Mouse (Mus musculus): ENCODE data around the gene Prpf8. TPM values are rescaled to one million over a fixed set of nuclear protein-coding genes. Genes with fewer than 3 reads are reported as not detected.

The Prpf8 gene
- polyA plus RNA-seq, 1 experiment, result 35.4 TPM

DNA sequence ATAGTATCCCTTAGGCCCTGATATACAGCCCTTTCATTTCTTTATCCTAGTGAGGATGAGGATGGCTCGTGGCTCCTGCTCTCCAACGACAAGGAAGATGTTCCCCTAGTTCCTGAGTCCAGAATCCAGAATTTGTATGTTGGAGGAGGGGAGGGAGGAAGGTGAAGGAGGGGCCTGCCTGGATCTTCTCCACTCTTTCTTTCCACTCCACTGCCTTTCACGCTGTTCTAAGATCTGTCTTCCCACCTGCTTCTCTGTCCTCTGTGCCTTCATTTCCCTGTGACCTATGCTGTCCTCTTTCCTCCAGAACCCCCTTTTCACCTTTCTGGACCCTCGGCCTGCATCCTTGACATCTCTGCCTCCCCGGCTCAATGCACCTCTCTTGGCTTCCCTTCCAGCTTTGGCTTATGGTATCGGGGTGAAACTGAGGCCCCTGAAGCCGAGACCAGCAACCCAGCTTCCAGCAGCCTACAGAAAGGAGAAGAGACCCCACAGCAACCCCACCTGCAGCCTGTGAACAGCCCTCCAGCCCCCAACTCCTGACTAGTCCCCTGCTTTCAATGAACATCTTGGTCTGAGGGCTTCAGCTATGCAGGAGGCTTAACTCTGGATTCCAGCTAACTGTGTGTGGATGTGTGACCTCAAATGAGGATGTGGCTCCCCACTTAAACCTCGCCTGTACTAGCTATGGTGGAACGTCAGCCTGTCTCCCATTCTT, 25.8 kb downstream of the Prpf8 start:
- Histone ChIP-seq H3K4me1 (ENCODE audit: control insufficient read depth, insufficient read depth, low read length) (peaks cover 5% of the 10 kb centered on the region; the same call in 1 of the 2 replicates), H3K27ac (ENCODE audit: control insufficient read depth, insufficient read depth, low read depth, low read length, poor library complexity) (no peak overlapping the region), H3K4me3 (replicated peaks; ENCODE audit: control insufficient read depth, low read depth, low read length) (no peak overlapping the region)
- TF ChIP-seq CTCF (IDR thresholded peaks at IDR 0.05; ENCODE audit: control insufficient read depth, insufficient read depth, low read length) (no peak), POLR2A (IDR thresholded peaks at IDR 0.05; ENCODE audit: borderline replicate concordance, control insufficient read depth, low read depth, low read length) (no peak)
- WGBS, result 60% methylated on average over 9 of the region's 9 CpGs

DNA sequence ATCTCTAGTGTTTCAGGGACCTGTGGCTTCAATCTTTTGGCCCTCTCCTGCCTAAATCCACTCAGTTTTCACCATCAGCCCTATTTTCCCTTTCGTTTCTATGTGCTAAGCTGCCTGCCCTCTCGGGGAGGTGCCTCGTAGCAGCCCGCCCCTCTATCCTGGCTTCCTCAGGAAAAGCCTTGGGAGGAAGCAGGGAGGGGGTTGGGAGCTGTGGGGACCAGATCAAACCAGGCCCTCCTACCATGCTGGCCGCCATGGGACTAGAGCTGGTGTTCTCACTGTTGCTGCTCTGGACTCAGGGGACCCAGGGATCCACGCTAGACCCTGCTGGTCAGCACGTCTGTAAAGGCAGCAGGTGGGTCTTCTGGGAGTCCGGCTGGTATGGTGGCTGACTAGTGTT, 26.7 kb downstream of the Prpf8 start, which contains the start of gene Scarf1:
Scarf1 (plus strand) TSS at position 205 of the 400 bp plus-strand sequence.
- no peak within 1 kb of the TSS for H3K27ac ChIP-seq (ENCODE audit: control insufficient read depth, insufficient read depth, low read depth, low read length, poor library complexity)
- 22% methylated on average over 8 of the region's 8 CpGs for WGBS
- no peak for TF ChIP-seq POLR2A (IDR thresholded peaks at IDR 0.05; ENCODE audit: borderline replicate concordance, control insufficient read depth, low read depth, low read length)
- TF ChIP-seq CTCF (IDR thresholded peaks at IDR 0.05; ENCODE audit: control insufficient read depth, insufficient read depth, low read length), result no peak
- H3K4me1 ChIP-seq (ENCODE audit: control insufficient read depth, insufficient read depth, low read length), result peaks cover 5% of the 10 kb centered on the region; the same call in 1 of the 2 replicates
- peak within 1 kb of the TSS; percentile 14 for H3K4me3 ChIP-seq (replicated peaks; ENCODE audit: control insufficient read depth, low read depth, low read length)

DNA sequence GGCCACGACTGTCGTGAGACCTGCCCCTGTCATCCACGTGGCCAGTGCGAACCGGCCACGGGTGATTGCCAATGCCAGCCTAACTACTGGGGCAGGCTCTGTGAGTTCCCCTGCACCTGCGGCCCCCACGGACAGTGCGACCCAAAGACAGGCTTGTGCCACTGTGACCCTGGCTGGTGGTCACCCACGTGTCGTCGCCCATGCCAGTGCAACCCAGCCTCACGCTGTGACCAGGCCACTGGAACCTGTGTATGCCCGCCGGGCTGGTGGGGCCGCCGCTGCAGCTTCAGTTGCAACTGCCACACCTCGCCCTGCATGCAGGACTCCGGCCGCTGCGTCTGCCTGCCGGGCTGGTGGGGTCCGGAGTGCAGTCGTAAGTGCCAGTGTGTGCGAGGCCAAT, 28.6 kb downstream of the Prpf8 start:
- TF ChIP-seq CTCF (IDR thresholded peaks at IDR 0.05; ENCODE audit: control insufficient read depth, insufficient read depth, low read length) (no peak), POLR2A (IDR thresholded peaks at IDR 0.05; ENCODE audit: borderline replicate concordance, control insufficient read depth, low read depth, low read length) (no peak)
- peaks cover 5% of the 10 kb centered on the region; the same call in 1 of the 2 replicates for H3K4me1 ChIP-seq (ENCODE audit: control insufficient read depth, insufficient read depth, low read length)
- no peak overlapping the region for H3K27ac ChIP-seq (ENCODE audit: control insufficient read depth, insufficient read depth, low read depth, low read length, poor library complexity)
- WGBS, result 89% methylated on average over 25 of the region's 25 CpGs
- H3K4me3 ChIP-seq (replicated peaks; ENCODE audit: control insufficient read depth, low read depth, low read length), result no peak overlapping the region

DNA sequence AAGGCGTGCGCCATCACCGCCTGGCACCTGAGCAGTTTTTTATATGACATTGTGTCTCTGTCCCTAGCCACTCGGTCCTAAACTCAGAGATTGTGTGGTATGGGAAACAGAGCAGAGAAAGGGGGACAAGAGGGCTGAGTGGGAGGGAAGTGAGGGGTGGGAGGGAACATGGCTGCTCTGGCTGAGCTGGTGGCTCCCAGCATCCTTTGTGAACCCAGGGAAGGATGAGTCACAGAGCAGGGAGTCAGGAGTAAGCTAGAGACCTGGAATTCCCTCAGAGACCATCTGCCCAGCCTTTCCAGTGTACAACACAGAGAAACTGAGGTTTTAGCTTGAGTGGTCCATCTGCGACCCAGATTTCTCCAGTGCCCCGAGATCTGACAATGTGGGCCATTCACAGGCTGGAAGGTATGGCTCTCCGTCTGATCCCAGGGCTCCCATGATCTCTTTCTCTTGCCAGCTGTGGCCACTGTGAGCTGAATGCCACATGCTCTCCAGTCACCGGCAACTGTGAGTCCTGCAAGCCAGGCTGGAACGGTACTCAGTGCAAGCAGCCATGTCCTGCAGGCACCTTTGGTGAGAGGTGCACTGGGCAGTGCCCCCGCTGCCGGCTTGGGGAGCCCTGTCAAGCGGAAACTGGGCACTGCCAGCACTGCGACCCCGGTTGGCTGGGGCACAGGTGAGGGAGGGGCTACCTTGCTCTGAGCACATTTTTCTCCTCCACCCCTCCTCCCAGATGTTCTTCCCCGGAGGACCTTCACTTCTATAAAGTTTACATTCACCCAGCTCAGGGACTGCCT, 33.4 kb downstream of the Prpf8 start:
- 83% methylated on average over 15 of the region's 15 CpGs for WGBS

DNA sequence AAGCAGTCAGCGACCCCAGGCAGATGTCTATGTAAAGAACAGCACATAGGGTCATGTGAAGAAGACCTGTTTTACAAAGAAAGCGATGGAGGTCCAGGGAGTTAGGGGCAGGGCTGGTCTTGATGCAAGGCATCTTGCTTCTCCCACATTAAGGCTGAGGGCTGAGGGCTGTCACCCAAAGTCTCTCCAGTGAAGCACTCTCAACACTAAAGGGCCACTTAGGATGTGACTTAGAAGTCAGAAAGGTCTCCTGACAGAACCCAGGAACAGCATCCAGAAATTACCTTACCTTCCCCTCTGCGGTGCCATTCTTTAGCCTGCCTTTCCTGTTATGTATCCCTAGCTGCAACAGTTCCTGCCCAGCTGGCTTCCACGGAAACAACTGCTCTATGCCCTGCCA, 35.0 kb downstream of the Prpf8 start:
- 88% methylated on average over 4 of the region's 4 CpGs for WGBS
- Histone ChIP-seq H3K4me1 (ENCODE audit: control insufficient read depth, insufficient read depth, low read length) (no peaks in the 10 kb centered on the region), H3K27ac (ENCODE audit: control insufficient read depth, insufficient read depth, low read depth, low read length, poor library complexity) (no peak overlapping the region), H3K4me3 (replicated peaks; ENCODE audit: control insufficient read depth, low read depth, low read length) (no peak overlapping the region)
- TF ChIP-seq POLR2A (IDR thresholded peaks at IDR 0.05; ENCODE audit: borderline replicate concordance, control insufficient read depth, low read depth, low read length), result no peak
- no peak for TF ChIP-seq CTCF (IDR thresholded peaks at IDR 0.05; ENCODE audit: control insufficient read depth, insufficient read depth, low read length)

More for the DNA sequence above, 33.4 kb downstream of the Prpf8 start:
- no peak overlapping the region for H3K4me3 ChIP-seq (replicated peaks; ENCODE audit: control insufficient read depth, low read depth, low read length)
- TF ChIP-seq CTCF (IDR thresholded peaks at IDR 0.05; ENCODE audit: control insufficient read depth, insufficient read depth, low read length), result no peak
- no peak for TF ChIP-seq POLR2A (IDR thresholded peaks at IDR 0.05; ENCODE audit: borderline replicate concordance, control insufficient read depth, low read depth, low read length)
- H3K27ac ChIP-seq (ENCODE audit: control insufficient read depth, insufficient read depth, low read depth, low read length, poor library complexity), result no peak overlapping the region
- H3K4me1 ChIP-seq (ENCODE audit: control insufficient read depth, insufficient read depth, low read length), result peaks cover under 1% of the 10 kb centered on the region; the same call in 1 of the 2 replicates

DNA sequence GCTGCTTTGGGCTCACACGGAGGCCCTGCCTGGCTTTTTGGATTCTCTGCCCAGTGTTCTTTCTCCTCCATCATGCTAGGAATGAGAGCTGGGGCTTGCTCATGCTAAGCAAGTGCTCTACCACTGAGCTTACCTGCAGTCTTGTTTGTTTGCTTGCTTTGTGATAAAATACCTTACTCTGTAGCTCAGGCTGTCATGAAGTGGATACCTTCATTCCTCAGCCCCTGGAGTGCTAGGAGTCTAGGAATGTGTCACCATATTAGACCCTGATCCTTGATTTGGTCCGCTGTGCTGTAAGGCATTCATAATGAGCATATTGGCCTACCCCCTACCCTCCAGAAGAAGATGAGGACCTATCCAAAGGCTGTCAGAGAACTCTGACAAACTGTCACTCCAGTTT, 36.2 kb downstream of the Prpf8 start:
- TF ChIP-seq CTCF (IDR thresholded peaks at IDR 0.05; ENCODE audit: control insufficient read depth, insufficient read depth, low read length) (no peak), POLR2A (IDR thresholded peaks at IDR 0.05; ENCODE audit: borderline replicate concordance, control insufficient read depth, low read depth, low read length) (no peak)
- no peaks in the 10 kb centered on the region for H3K4me1 ChIP-seq (ENCODE audit: control insufficient read depth, insufficient read depth, low read length)
- no peak overlapping the region for H3K4me3 ChIP-seq (replicated peaks; ENCODE audit: control insufficient read depth, low read depth, low read length)
- H3K27ac ChIP-seq (ENCODE audit: control insufficient read depth, insufficient read depth, low read depth, low read length, poor library complexity), result no peak overlapping the region
- WGBS, result 93% methylated on average over 2 of the region's 2 CpGs

DNA sequence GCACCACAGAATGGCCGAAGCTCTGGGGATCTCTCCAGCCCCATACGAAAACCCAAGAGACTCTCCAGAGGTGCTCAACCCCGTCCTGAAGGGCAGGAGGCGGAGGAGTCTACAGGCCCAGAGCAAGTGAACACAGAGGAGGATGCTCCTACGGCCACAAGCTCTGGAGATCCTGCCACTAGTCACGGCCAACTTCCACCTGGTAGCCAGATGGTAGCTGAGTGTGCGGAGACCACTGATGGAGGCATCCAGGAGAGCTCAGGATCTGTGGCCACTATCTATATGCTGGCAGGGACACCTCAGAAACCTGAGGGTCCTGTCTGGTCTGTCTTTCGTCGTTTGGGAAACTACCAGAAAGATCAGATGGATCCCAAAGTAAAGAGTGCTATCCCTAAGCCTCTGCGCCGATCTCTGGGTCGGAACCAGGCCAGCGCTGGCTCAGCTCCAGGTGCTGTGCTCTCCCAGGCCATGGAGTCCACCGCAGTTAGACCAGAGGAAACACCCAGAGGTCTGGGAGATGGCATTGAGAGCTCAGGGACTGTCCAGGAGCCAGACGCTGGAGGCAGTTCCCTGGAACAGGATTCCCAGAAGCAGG, 39.0 kb downstream of the Prpf8 start:
- Histone ChIP-seq H3K4me3 (replicated peaks; ENCODE audit: control insufficient read depth, low read depth, low read length) (no peak overlapping the region), H3K27ac (ENCODE audit: control insufficient read depth, insufficient read depth, low read depth, low read length, poor library complexity) (no peak overlapping the region), H3K4me1 (ENCODE audit: control insufficient read depth, insufficient read depth, low read length) (no peaks in the 10 kb centered on the region)
- WGBS, result 85% methylated on average over 15 of the region's 15 CpGs
- TF ChIP-seq POLR2A (IDR thresholded peaks at IDR 0.05; ENCODE audit: borderline replicate concordance, control insufficient read depth, low read depth, low read length) (no peak), CTCF (IDR thresholded peaks at IDR 0.05; ENCODE audit: control insufficient read depth, insufficient read depth, low read length) (no peak)

DNA sequence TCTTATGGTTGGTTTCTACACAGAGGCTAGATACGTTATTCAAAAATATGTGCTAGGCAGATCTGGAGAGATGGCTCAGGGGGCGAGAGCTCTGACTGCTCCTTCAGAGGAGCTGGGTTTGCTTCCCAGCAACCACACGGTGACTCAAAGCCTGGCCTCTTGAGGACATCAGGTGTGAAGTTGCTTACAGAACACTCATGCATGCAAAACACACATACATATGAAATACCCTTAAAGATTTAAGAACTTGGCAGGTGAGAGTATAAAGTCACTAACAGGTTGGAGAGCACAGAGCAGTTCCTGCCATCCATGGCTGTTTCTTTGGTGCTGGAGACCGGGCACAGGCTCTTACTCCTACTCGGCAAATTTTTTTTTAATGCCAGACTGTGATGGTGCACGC, 40.3 kb downstream of the Prpf8 start:
- Histone ChIP-seq H3K4me3 (replicated peaks; ENCODE audit: control insufficient read depth, low read depth, low read length) (no peak overlapping the region), H3K27ac (ENCODE audit: control insufficient read depth, insufficient read depth, low read depth, low read length, poor library complexity) (no peak overlapping the region), H3K4me1 (ENCODE audit: control insufficient read depth, insufficient read depth, low read length) (no peaks in the 10 kb centered on the region)
- no peak for TF ChIP-seq POLR2A (IDR thresholded peaks at IDR 0.05; ENCODE audit: borderline replicate concordance, control insufficient read depth, low read depth, low read length)
- TF ChIP-seq CTCF (IDR thresholded peaks at IDR 0.05; ENCODE audit: control insufficient read depth, insufficient read depth, low read length), result no peak
- 78% methylated on average over 6 of the region's 6 CpGs for WGBS
